Mouse (Mus musculus) kidney, embryonic 15.5 days (tissue): ENCODE data around the gene Lrrc2. TPM values are rescaled to one million over a fixed set of nuclear protein-coding genes. Genes with fewer than 3 reads are reported as not detected.

ENCODE experiments used
- ATAC-seq: fragments of 200-750 bp; cut with Nextera tagmentation; replicated peaks from 2 replicates; pipeline ENCODE4 v1.8.0; 2017; ENCODE audit warnings: moderate TSS enrichment; ENCODE audit not compliant: low FRiP score
- H3K27ac ChIP-seq: fragments of 300-500 bp; sonication (generic); 2 replicates; pipeline ENCODE4 v1.5.1; 2015; ENCODE audit warnings: mild to moderate bottlenecking, inconsistent platforms
- H3K27me3 ChIP-seq: fragments of 300-500 bp; sonication (generic); 2 replicates; pipeline ENCODE4 v1.6.1; 2015; ENCODE audit warnings: inconsistent platforms
- H3K36me3 ChIP-seq: fragments of 300-500 bp; sonication (generic); 2 replicates; pipeline ENCODE4 v1.6.1; 2015; ENCODE audit warnings: inconsistent platforms
- H3K4me1 ChIP-seq: fragments of 300-500 bp; sonication (generic); 2 replicates; pipeline ENCODE4 v1.6.1; 2015; ENCODE audit warnings: inconsistent platforms
- H3K4me2 ChIP-seq: fragments of 300-500 bp; sonication (generic); 2 replicates; pipeline ENCODE4 v1.6.1; 2015; ENCODE audit warnings: moderate library complexity, mild to moderate bottlenecking, inconsistent platforms
- H3K4me3 ChIP-seq: fragments of 300-500 bp; sonication (generic); replicated peaks from 2 replicates; pipeline ENCODE4 v1.5.1; 2015; ENCODE audit warnings: mild to moderate bottlenecking, inconsistent platforms
- H3K9ac ChIP-seq: fragments of 300-500 bp; sonication (generic); 2 replicates; pipeline ENCODE4 v1.6.1; 2015; ENCODE audit warnings: mild to moderate bottlenecking, inconsistent platforms
- H3K9me3 ChIP-seq: fragments of 300-500 bp; sonication (generic); replicated peaks from 2 replicates; pipeline ENCODE4 v1.6.1; 2016; ENCODE audit warnings: inconsistent platforms
- WGBS: fragments of 180-500 bp; shearing (Covaris S2); methylation state at CpG from one replicate; pipeline ENCODE4 v1.1.7; 2015; ENCODE audit warnings: mixed read lengths; 5-methylcytosine and 5-hydroxymethylcytosine counted together
- polyA plus RNA-seq: library from polyadenylated mRNA; unstranded; fragments of >200 nt; fragmentation: Nextera tagmentation; extraction: Ambion mirVana; gene quantifications from 2 replicates; pipeline ENCODE4 v1.2.1, GENCODE M21; 2015

Lrrc2 gene
- polyA plus RNA-seq, 1 experiment from 2014 or later, result 0.21 TPM

GRCm38 (mm10) chr9:110965062-110965909 is 13.9 kb downstream of the Lrrc2 start:
- Histone ChIP-seq H3K9me3 (no peaks in the 10 kb centered on the region), H3K4me3 (no peak overlapping the region), H3K27ac (no peak overlapping the region), H3K36me3 (no peaks in the 10 kb centered on the region), H3K9ac (no peak overlapping the region), H3K4me1 (no peaks in the 10 kb centered on the region), H3K27me3 (no peaks in the 10 kb centered on the region), H3K4me2 (no peak overlapping the region)
- WGBS, result 88% methylated on average over 22 of the region's 22 CpGs
- no peak for ATAC-seq

GRCm38 (mm10) chr9:110965910-110966231 is 14.5 kb downstream of the Lrrc2 start:
- no peak overlapping the region for H3K4me3 ChIP-seq
- no peak overlapping the region for H3K27ac ChIP-seq
- H3K4me2 ChIP-seq, result no peak overlapping the region
- ATAC-seq, result no peak
- no peaks in the 10 kb centered on the region for H3K27me3 ChIP-seq
- H3K36me3 ChIP-seq, result no peaks in the 10 kb centered on the region
- H3K9me3 ChIP-seq, result no peaks in the 10 kb centered on the region
- H3K4me1 ChIP-seq, result no peaks in the 10 kb centered on the region
- 68% methylated on average over 2 of the region's 2 CpGs for WGBS
- H3K9ac ChIP-seq, result no peak overlapping the region

DNA sequence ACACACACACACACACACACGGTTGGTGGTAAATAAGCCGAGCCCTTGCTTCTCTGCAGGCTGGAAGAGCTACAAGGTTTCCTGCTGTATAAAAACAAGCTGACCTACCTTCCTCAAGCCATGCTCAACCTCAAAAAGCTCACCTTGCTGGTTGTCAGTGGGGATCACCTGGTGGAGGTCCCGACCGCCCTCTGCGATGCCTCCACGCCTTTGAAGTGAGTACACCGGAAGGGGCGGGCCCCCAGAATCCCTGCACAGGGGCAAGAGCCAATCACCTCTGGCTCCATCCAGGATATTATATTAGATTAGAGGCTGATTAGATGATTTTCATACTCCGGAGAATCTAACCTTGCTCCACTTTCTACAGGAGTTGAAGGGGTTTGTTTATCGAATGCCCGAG is 28.1 kb downstream of the Lrrc2 start:
- no peaks in the 10 kb centered on the region for H3K27me3 ChIP-seq
- no peak overlapping the region for H3K9ac ChIP-seq
- ATAC-seq, result no peak
- H3K36me3 ChIP-seq, result no peaks in the 10 kb centered on the region
- WGBS, result 94% methylated on average over 11 of the region's 11 CpGs
- no peaks in the 10 kb centered on the region for H3K9me3 ChIP-seq
- H3K4me2 ChIP-seq, result no peak overlapping the region
- no peak overlapping the region for H3K4me3 ChIP-seq
- no peaks in the 10 kb centered on the region for H3K4me1 ChIP-seq
- H3K27ac ChIP-seq, result no peak overlapping the region

GRCm38 (mm10) chr9:110982351-110982750 is 31.0 kb downstream of the Lrrc2 start:
- no peak overlapping the region for H3K4me3 ChIP-seq
- WGBS, result 72% methylated on average over 4 of the region's 4 CpGs
- no peak for ATAC-seq
- H3K9ac ChIP-seq, result no peak overlapping the region
- H3K4me1 ChIP-seq, result no peaks in the 10 kb centered on the region
- H3K9me3 ChIP-seq, result no peaks in the 10 kb centered on the region
- H3K4me2 ChIP-seq, result no peak overlapping the region
- H3K36me3 ChIP-seq, result no peaks in the 10 kb centered on the region
- no peaks in the 10 kb centered on the region for H3K27me3 ChIP-seq
- no peak overlapping the region for H3K27ac ChIP-seq

- Histone ChIP-seq H3K4me3 (no peak overlapping the region), H3K36me3 (no peaks in the 10 kb centered on the region), H3K4me1 (no peaks in the 10 kb centered on the region), H3K4me2 (no peak overlapping the region), H3K9ac (no peak overlapping the region), H3K27me3 (no peaks in the 10 kb centered on the region), H3K9me3 (no peaks in the 10 kb centered on the region), H3K27ac (no peak overlapping the region)
- ATAC-seq, result no peak
- 88% methylated on average over 9 of the region's 9 CpGs for WGBS
Observed at GRCm38 (mm10) chr9:110984096-110984495, 32.8 kb downstream of the Lrrc2 start.

DNA sequence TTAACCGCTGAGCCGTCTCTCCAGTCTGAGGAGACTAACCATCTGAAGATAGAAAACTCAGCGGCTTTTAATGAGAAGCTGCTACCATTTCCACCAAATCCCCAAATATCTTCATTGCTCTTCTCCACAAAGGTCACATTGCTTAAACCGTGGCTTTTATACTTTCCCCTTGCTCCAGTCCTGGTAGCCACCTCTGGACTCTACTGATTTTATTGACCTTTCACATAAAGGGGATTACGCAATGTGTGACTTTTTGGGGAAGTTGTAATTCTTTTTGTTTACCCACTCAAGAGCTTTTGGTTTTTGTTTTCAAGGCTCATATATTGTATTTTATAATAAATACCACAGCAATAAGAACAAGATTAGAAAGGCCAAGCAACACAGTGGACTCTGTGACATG is 34.2 kb downstream of the Lrrc2 start:
- Histone ChIP-seq H3K27ac (no peak overlapping the region), H3K4me3 (no peak overlapping the region)
- ATAC-seq, result no peak

DNA sequence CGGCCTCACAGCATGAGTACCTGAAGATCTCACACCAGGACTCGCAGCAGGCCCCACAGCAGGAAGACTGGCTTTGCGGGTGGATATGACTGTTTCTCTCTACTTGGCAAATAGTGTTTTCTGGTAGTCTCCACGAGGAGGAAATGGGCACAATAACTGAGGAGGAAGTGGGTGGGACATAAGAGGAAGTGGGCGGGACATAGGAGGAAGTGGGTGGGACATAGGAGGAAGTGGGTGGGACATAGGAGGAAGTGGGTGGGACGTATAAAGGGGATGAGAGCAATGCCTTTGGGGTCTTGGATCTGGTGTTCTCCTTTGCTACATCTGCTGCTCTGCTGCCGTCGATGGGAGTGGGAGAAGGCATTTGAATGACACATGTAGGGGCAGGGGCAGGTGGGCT is 34.6 kb downstream of the Lrrc2 start:
- Histone ChIP-seq H3K4me2 (no peak overlapping the region), H3K4me3 (no peak overlapping the region), H3K9me3 (no peaks in the 10 kb centered on the region), H3K4me1 (no peaks in the 10 kb centered on the region), H3K9ac (no peak overlapping the region), H3K36me3 (no peaks in the 10 kb centered on the region), H3K27me3 (no peaks in the 10 kb centered on the region), H3K27ac (no peak overlapping the region)
- no peak for ATAC-seq
- whole genome bisulfite sequencing, result 88% methylated on average over 8 of the region's 8 CpGs

More for the DNA sequence above, 34.2 kb downstream of the Lrrc2 start:
- H3K4me1 ChIP-seq, result no peaks in the 10 kb centered on the region
- H3K4me2 ChIP-seq, result no peak overlapping the region
- no peaks in the 10 kb centered on the region for H3K9me3 ChIP-seq
- H3K9ac ChIP-seq, result no peak overlapping the region
- H3K36me3 ChIP-seq, result no peaks in the 10 kb centered on the region
- 90% methylated on average over 5 of the region's 5 CpGs for WGBS
- no peaks in the 10 kb centered on the region for H3K27me3 ChIP-seq

GRCm38 (mm10) chr9:110987331-110987730 is 36.0 kb downstream of the Lrrc2 start:
- no peak overlapping the region for H3K4me3 ChIP-seq
- no peak overlapping the region for H3K4me2 ChIP-seq
- whole genome bisulfite sequencing, result 83% methylated on average over 4 of the region's 4 CpGs
- H3K9me3 ChIP-seq, result no peaks in the 10 kb centered on the region
- ATAC-seq, result no peak
- no peaks in the 10 kb centered on the region for H3K4me1 ChIP-seq
- no peak overlapping the region for H3K9ac ChIP-seq
- no peaks in the 10 kb centered on the region for H3K27me3 ChIP-seq
- no peak overlapping the region for H3K27ac ChIP-seq
- H3K36me3 ChIP-seq, result no peaks in the 10 kb centered on the region

DNA sequence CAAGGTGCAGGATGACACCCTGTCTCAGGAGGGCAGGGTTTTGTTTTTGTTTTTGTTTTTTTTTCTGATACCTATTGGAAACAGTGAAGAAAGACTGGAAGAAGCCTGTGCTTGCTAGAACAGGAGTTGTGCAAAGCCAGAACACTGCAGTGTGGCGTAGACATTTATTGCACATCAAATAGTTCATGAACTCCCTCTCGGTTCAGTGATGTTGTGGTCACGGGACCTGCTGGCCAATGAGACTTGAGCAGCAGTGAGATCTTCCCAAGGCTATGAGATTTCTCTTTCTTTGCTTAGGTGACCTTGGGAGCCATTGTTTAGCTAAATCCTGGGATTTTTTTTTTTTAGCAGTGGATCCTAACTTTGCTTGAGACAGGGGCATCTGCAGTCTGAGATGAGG is 36.7 kb downstream of the Lrrc2 start:
- Histone ChIP-seq H3K9me3 (no peaks in the 10 kb centered on the region), H3K27me3 (no peaks in the 10 kb centered on the region), H3K4me3 (no peak overlapping the region), H3K9ac (no peak overlapping the region), H3K36me3 (no peaks in the 10 kb centered on the region), H3K4me1 (no peaks in the 10 kb centered on the region), H3K27ac (no peak overlapping the region), H3K4me2 (no peak overlapping the region)
- no peak for ATAC-seq
- WGBS, result 63% methylated on average over 3 of the region's 3 CpGs

GRCm38 (mm10) chr9:110989141-110989540 is 37.8 kb downstream of the Lrrc2 start:
- H3K9ac ChIP-seq, result no peak overlapping the region
- no peaks in the 10 kb centered on the region for H3K36me3 ChIP-seq
- no peaks in the 10 kb centered on the region for H3K4me1 ChIP-seq
- no peak overlapping the region for H3K4me2 ChIP-seq
- H3K27me3 ChIP-seq, result no peaks in the 10 kb centered on the region
- ATAC-seq, result no peak
- WGBS, result 55% methylated on average over 4 of the region's 4 CpGs
- H3K9me3 ChIP-seq, result no peaks in the 10 kb centered on the region
- no peak overlapping the region for H3K27ac ChIP-seq
- H3K4me3 ChIP-seq, result no peak overlapping the region

- 91% methylated on average over 2 of the region's 2 CpGs for WGBS
Observed at GRCm38 (mm10) chr9:110989543-110989942, 38.2 kb downstream of the Lrrc2 start.

GRCm38 (mm10) chr9:110990204-110990603 is 38.9 kb downstream of the Lrrc2 start, which contains the start of gene Rtp3:
TSS of gene Rtp3 (minus strand) at chr9:110990583.
- 59% methylated on average over 6 of the region's 6 CpGs for WGBS
- Histone ChIP-seq H3K27ac (no peak within 1 kb of the TSS), H3K27me3 (no peaks in the 10 kb centered on the region), H3K4me3 (no peak within 1 kb of the TSS), H3K4me2 (no peak within 1 kb of the TSS), H3K4me1 (0 out of 2 replicates have a peak, but pooled peaks cover 4% of the 10 kb centered on the region), H3K9me3 (no peaks in the 10 kb centered on the region), H3K36me3 (no peaks in the 10 kb centered on the region), H3K9ac (no peak within 1 kb of the TSS)
- no peak for ATAC-seq

More at GRCm38 (mm10) chr9:110989543-110989942, 38.2 kb downstream of the Lrrc2 start:
- H3K9me3 ChIP-seq, result no peaks in the 10 kb centered on the region
- H3K27ac ChIP-seq, result no peak overlapping the region
- H3K9ac ChIP-seq, result no peak overlapping the region
- ATAC-seq, result no peak
- H3K36me3 ChIP-seq, result no peaks in the 10 kb centered on the region
- H3K4me1 ChIP-seq, result no peaks in the 10 kb centered on the region
- H3K4me2 ChIP-seq, result no peak overlapping the region
- no peaks in the 10 kb centered on the region for H3K27me3 ChIP-seq
- H3K4me3 ChIP-seq, result no peak overlapping the region

DNA sequence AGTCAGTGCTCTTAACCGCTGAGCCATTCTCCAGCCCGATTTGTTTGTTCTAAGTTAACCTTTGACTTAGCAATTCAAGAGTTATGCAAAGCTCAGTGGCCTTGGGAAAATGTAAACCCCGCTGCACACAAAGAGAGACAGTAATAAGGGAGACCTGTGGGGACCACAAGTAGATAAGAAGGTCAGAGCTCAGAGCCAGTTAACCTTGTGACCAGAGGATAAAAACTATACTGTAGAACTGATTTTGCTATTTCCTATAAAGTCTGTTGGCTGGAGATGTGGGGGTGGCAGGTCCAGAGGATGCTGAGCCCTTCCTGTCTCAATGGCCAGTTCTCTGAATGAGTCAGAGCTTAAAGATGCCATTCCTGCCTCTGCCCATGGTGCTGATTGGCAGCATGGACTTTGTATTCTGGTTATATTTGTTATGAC is 42.0 kb downstream of the Lrrc2 start:
- WGBS, result 30% methylated on average over 3 of the region's 3 CpGs
- ATAC-seq, result no peak
- Histone ChIP-seq H3K9me3 (no peaks in the 10 kb centered on the region), H3K27ac (no peak overlapping the region), H3K36me3 (no peaks in the 10 kb centered on the region), H3K27me3 (no peaks in the 10 kb centered on the region), H3K4me3 (no peak overlapping the region), H3K4me1 (0 out of 2 replicates have a peak, but pooled peaks cover 4% of the 10 kb centered on the region), H3K9ac (no peak overlapping the region), H3K4me2 (no peak overlapping the region)
